Mouse (Mus musculus) heart, embryonic 16.5 days (tissue): ENCODE measurements around the gene Cadm1. TPM values are rescaled to one million over a fixed set of nuclear protein-coding genes. Genes with fewer than 3 reads are reported as not detected.

Experiments used
- ATAC-seq: fragments of 200-750 bp; cut with Nextera tagmentation; replicated peaks from 2 replicates; pipeline ENCODE4 v1.8.0; 2017; ENCODE audit warnings: moderate number of reproducible peaks; ENCODE audit not compliant: insufficient read depth, low FRiP score; ENCODE audit errors: extremely low read depth
- H3K27ac ChIP-seq: fragments of 300-500 bp; sonication (generic); 2 replicates; pipeline ENCODE4 v1.5.1; 2014; ENCODE audit warnings: mild to moderate bottlenecking, low read length, control low read depth, moderate library complexity
- H3K27me3 ChIP-seq: fragments of 300-500 bp; sonication (generic); 2 replicates; pipeline ENCODE4 v1.6.1; 2014; ENCODE audit warnings: low read length, mixed read lengths; ENCODE audit not compliant: control insufficient read depth, insufficient read depth
- H3K36me3 ChIP-seq: fragments of 300-500 bp; sonication (generic); 2 replicates; pipeline ENCODE4 v1.6.1; 2014; ENCODE audit not compliant: control insufficient read depth, insufficient read depth
- H3K4me1 ChIP-seq: fragments of 300-500 bp; sonication (generic); 2 replicates; pipeline ENCODE4 v1.6.1; 2014; ENCODE audit warnings: low read length, mixed read lengths; ENCODE audit not compliant: control insufficient read depth, insufficient read depth
- H3K4me2 ChIP-seq: fragments of 300-500 bp; sonication (generic); 2 replicates; pipeline ENCODE4 v1.6.1; 2014; ENCODE audit warnings: low read depth, mild to moderate bottlenecking, control low read depth, low read length
- H3K4me3 ChIP-seq: fragments of 300-500 bp; sonication (generic); 2 replicates; pipeline ENCODE4 v1.5.1; 2014; ENCODE audit warnings: mild to moderate bottlenecking, control low read depth, low read length
- H3K9ac ChIP-seq: fragments of 300-500 bp; sonication (generic); 2 replicates; pipeline ENCODE4 v1.6.1; 2014; ENCODE audit warnings: low read length, control low read depth
- H3K9me3 ChIP-seq: fragments of 300-500 bp; sonication (generic); replicated peaks from 2 replicates; pipeline ENCODE4 v1.6.1; 2016; ENCODE audit warnings: low read length; ENCODE audit not compliant: control insufficient read depth
- WGBS: fragments of 180-500 bp; shearing (Covaris S2); extraction: QIAGEN DNeasy Blood & Tissue Kit; methylation state at CpG from one replicate; pipeline ENCODE4 v1.1.7; 2014; 5-methylcytosine and 5-hydroxymethylcytosine counted together
- polyA plus RNA-seq: library from polyadenylated mRNA; unstranded; fragments of >200 nt; fragmentation: Nextera tagmentation; extraction: Ambion mirVana; gene quantifications from 2 replicates; pipeline ENCODE4 v1.2.1, GENCODE M21; 2015

Gene Cadm1
- polyA plus RNA-seq, 1 experiment from 2014 or later = 12.7 TPM

DNA sequence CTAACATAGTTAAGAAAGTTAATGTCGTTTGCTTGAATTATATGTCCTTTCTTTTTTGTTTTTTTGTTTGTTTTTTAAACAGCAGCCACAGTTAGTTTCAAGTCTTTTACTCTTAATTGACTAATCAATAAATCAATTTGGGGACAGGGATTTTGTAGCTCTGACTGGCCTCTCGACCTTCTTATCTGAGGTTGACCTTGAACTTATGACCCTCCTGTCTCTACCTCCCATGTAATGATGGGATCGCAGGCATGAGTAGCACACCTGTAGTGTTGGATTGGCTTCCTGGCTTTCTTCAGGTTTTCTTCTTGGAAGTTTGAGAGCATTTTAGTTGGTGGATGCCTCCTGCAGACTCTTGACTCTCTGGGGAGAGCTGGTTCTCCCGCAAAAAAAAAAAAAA is 53.3 kb downstream of the Cadm1 start:
- WGBS = 77% methylated on average over 4 of the region's 4 CpGs
- Histone ChIP-seq H3K27ac (no peak overlapping the region), H3K9me3 (no peaks in the 10 kb centered on the region), H3K4me2 (no peak overlapping the region), H3K9ac (no peak overlapping the region), H3K36me3 (no peaks in the 10 kb centered on the region), H3K4me1 (0 out of 2 replicates have a peak, but pooled peaks cover 4% of the 10 kb centered on the region), H3K27me3 (peaks cover 2% of the 10 kb centered on the region; the same call in 1 of the 2 replicates), H3K4me3 (no peak overlapping the region)
- no peak for ATAC-seq

DNA sequence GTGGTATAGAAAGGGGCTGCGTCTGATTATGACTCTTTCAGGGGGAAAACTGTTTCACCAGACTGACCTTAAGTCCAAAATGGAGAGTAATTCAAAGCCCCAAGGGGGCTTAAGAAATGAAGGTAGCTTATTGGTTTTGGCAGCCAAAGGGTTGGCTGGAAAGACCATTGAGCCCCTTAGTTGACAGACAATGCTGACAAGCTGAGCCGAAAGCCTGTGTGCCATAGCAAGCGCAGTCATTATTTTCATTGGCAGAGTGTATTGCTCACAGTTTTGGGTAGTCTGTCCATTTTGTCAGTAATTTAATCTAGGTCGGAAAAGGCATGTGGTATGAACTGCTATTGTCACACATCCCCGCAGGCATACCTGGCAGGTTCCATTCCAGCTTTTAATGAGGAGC is 56.2 kb downstream of the Cadm1 start:
- H3K4me3 ChIP-seq = no peak overlapping the region
- no peak overlapping the region for H3K9ac ChIP-seq
- H3K27me3 ChIP-seq = peaks cover 2% of the 10 kb centered on the region; the same call in 1 of the 2 replicates
- H3K27ac ChIP-seq = no peak overlapping the region
- no peaks in the 10 kb centered on the region for H3K9me3 ChIP-seq
- no peak for ATAC-seq
- H3K36me3 ChIP-seq = no peaks in the 10 kb centered on the region
- peaks cover 13% of the 10 kb centered on the region; the same call in 1 of the 2 replicates for H3K4me1 ChIP-seq
- no peak overlapping the region for H3K4me2 ChIP-seq
- 81% methylated on average over 5 of the region's 5 CpGs for WGBS

DNA sequence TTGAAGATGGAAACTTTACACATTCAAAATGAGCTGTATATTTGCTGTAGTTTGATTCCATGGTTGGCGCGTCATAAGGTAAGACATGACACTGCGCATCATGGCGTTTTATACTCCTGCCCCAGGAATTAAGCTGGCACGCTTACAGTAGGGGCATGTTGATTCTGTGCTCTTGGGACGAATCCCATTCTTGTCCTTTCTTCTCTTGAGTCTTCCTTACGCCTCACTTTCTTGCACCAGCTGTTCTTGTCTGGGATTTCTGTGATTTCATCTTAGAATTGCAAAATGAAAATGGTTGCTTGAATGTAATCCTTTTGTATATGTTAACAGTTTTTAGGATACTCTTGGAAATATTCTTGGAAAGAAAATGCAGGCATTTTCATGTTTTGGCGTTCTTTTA is 56.9 kb downstream of the Cadm1 start:
- ATAC-seq = no peak
- H3K27me3 ChIP-seq = peaks cover 2% of the 10 kb centered on the region; the same call in 1 of the 2 replicates
- no peaks in the 10 kb centered on the region for H3K9me3 ChIP-seq
- no peak overlapping the region for H3K4me2 ChIP-seq
- no peak overlapping the region for H3K27ac ChIP-seq
- H3K9ac ChIP-seq = no peak overlapping the region
- 93% methylated on average over 8 of the region's 8 CpGs for WGBS
- H3K36me3 ChIP-seq = no peaks in the 10 kb centered on the region
- peaks cover 9% of the 10 kb centered on the region; the same call in 1 of the 2 replicates for H3K4me1 ChIP-seq
- no peak overlapping the region for H3K4me3 ChIP-seq

DNA sequence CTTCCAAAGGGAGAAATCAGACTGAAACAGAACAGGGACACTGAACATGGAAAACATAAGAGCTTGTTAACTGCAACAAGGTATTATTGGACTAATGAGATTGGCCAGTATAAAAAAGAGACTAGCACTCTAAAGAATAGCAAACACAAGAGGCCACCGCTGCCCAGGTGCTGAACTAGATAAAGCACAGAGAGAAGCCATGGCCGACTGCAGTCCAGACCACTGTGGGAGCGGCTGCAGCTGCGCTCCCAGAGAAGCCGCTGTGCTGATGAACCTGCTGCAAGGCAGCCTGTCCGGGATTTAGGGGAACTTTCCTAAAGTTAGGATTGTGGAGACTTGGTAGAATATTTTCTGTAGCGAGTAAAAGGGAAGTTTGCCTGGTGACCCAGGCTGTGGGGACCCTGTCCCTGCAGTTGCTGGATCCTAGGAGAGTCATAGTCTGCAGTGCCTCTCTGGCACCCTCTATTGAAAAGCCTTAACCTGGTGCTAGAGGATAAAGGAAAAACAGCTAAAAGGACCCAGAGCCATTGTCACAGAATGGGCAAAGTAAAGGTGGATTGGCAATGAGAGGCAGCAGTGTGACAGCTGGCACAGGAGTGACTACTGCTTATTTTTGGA is 57.7 kb downstream of the Cadm1 start:
- no peak overlapping the region for H3K27ac ChIP-seq
- peak overlapping the region; percentile 20 for H3K4me3 ChIP-seq
- H3K9ac ChIP-seq = no peak overlapping the region
- peaks cover 2% of the 10 kb centered on the region; the same call in 1 of the 2 replicates for H3K27me3 ChIP-seq
- 30% methylated on average over 7 of the region's 7 CpGs for WGBS
- 0 out of 2 replicates have a peak, but pooled peaks have one; percentile 49 for ATAC-seq
- H3K4me1 ChIP-seq = peaks cover 9% of the 10 kb centered on the region; the same call in 1 of the 2 replicates
- H3K4me2 ChIP-seq = peak overlapping the region; percentile 49
- no peaks in the 10 kb centered on the region for H3K36me3 ChIP-seq
- H3K9me3 ChIP-seq = no peaks in the 10 kb centered on the region

DNA sequence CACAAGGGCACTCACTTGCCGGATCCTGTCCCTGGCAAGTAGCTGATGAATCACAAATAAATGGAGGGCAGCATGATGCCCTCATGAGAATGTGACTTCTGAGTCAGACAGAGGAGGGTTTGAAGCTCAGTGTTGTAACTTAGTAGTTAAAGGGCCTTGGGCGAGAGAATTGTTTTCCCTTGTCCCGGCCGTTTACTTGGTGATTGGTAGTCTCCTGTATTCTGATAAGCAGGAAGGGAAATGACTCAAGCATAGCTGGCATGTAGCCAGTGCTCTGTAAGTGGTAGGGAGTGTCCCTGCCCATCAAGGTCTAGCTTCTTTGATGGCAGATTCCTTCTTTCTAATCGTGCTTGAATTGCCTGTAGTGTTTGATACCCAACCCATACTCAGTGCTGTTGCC is 59.9 kb downstream of the Cadm1 start:
- 8% methylated on average over 5 of the region's 5 CpGs for WGBS
- peak; percentile 73 for ATAC-seq
- Histone ChIP-seq H3K27ac (no peak overlapping the region), H3K4me1 (peaks cover 9% of the 10 kb centered on the region; the same call in 1 of the 2 replicates), H3K9me3 (no peaks in the 10 kb centered on the region), H3K4me3 (no peak overlapping the region), H3K4me2 (peak overlapping the region; percentile 10; the same call in 1 of the 2 replicates), H3K9ac (no peak overlapping the region), H3K27me3 (peaks cover 2% of the 10 kb centered on the region; the same call in 1 of the 2 replicates), H3K36me3 (no peaks in the 10 kb centered on the region)

DNA sequence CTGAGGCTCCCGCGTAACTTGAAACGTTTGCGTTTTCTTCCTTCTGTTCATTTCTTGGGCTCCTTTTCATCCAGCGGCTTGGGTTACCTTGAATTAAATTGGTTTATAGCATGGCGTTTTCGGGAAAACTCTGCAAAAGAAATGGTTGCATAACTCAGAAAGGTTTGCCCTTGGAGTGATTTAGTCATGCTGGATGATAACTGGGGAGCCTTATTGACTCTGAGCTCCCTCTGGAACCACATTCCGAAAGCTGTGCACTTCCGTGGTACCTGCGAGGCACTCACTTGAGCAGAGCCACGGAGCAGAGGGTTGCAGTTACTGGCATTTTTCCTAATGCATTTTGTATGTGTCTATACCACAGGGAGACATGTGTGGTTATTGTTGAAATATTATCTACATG is 71.6 kb downstream of the Cadm1 start:
- Histone ChIP-seq H3K4me3 (no peak overlapping the region), H3K27ac (no peak overlapping the region), H3K9me3 (no peaks in the 10 kb centered on the region), H3K4me1 (no peaks in the 10 kb centered on the region), H3K9ac (no peak overlapping the region), H3K36me3 (no peaks in the 10 kb centered on the region), H3K27me3 (0 out of 2 replicates have a peak, but pooled peaks cover 2% of the 10 kb centered on the region), H3K4me2 (no peak overlapping the region)
- no peak for ATAC-seq
- 89% methylated on average over 11 of the region's 11 CpGs for WGBS

DNA sequence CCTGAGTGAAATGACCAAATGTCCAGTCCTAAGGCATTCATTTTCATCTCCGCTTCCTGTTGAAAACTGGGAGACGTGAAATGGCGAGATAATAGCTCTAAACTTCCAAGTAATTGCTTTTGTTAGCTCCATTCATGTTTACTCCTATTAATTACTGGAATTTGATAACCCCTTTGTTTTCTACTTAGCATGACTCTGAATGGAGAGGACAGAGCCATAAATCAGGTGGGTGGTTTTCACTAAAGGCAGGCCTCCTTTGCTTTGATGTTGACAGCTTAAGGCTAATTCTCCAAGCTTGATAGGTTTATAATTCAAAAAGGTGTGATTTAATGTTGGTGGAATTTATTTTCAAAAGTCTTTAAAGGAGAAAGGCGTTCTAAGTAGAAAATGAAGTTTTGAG is 74.0 kb downstream of the Cadm1 start:
- Histone ChIP-seq H3K27ac (no peak overlapping the region), H3K9ac (no peak overlapping the region), H3K27me3 (no peaks in the 10 kb centered on the region), H3K9me3 (no peaks in the 10 kb centered on the region), H3K4me1 (no peaks in the 10 kb centered on the region), H3K4me2 (no peak overlapping the region), H3K36me3 (no peaks in the 10 kb centered on the region), H3K4me3 (no peak overlapping the region)
- WGBS = 84% methylated on average over 4 of the region's 4 CpGs
- ATAC-seq = no peak

DNA sequence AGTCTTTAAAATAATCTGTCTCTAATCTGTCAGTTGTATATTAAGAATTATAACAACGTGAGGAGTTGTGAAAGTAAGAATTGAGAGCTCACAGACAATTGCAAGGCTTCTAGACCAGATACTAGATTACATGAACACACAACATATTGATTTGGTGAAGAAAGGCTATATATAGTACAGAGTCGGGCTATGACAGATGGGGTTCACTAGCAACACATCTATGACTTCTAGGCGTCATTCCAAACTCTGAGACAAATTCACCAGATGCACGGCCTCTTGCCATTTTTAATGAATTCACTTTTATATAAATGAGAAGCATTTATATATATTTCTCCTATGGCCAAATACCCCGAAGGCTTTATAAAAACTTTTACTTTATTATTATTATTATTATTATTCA is 75.7 kb downstream of the Cadm1 start:
- Histone ChIP-seq H3K4me3 (no peak overlapping the region), H3K4me1 (no peaks in the 10 kb centered on the region), H3K9ac (no peak overlapping the region), H3K4me2 (no peak overlapping the region), H3K9me3 (no peaks in the 10 kb centered on the region), H3K27me3 (no peaks in the 10 kb centered on the region), H3K27ac (no peak overlapping the region), H3K36me3 (no peaks in the 10 kb centered on the region)
- ATAC-seq = no peak
- 66% methylated on average over 5 of the region's 5 CpGs for WGBS

DNA sequence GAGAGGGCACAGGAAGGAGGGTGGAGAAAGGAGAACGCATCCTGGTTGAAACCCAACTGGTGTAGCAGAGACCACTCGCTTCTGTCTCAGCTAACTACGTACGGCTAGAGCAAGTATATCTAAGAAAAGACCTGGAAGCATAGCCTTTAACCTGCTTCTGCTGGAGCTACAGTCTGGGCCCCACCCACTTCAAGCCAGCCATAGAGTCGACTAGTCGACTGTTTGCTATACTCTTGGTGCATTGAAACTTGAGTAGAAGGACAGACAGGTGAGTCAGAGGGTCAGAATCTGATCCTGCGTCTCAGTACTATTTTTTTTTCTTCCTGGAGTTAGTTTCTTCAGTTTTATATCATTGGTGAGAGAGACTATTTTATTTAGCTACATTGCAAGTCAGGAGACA is 78.5 kb downstream of the Cadm1 start:
- WGBS = 73% methylated on average over 7 of the region's 7 CpGs
- Histone ChIP-seq H3K4me2 (no peak overlapping the region), H3K36me3 (no peaks in the 10 kb centered on the region), H3K27ac (no peak overlapping the region), H3K27me3 (no peaks in the 10 kb centered on the region), H3K9me3 (no peaks in the 10 kb centered on the region), H3K4me1 (no peaks in the 10 kb centered on the region), H3K9ac (no peak overlapping the region), H3K4me3 (no peak overlapping the region)
- ATAC-seq = no peak
